Mouse (Mus musculus) cerebellum, adult 2 months (tissue): ENCODE measurements around the gene Vti1b. TPM values are rescaled to one million over a fixed set of nuclear protein-coding genes. Genes with fewer than 3 reads are reported as not detected.

ENCODE experiments used
- DNase-seq, 2 experiments: peaks; one replicate each; pipeline ENCODE4 v3.0.0; 2021
- H3K27ac ChIP-seq: fragments of 200-500 bp; 2 replicates; pipeline ENCODE4 v1.5.1; 2012; ENCODE audit warnings: low read length, control low read depth, inconsistent platforms; ENCODE audit not compliant: insufficient read depth
- H3K27me3 ChIP-seq: fragments of 200-500 bp; 2 replicates; pipeline ENCODE4 v1.6.1; 2012; ENCODE audit warnings: inconsistent platforms, mild to moderate bottlenecking, low read length, moderate library complexity; ENCODE audit not compliant: control insufficient read depth, insufficient read depth
- H3K4me1 ChIP-seq: fragments of 200-500 bp; 2 replicates; pipeline ENCODE4 v1.6.1; 2011; ENCODE audit warnings: low read length; ENCODE audit not compliant: control insufficient read depth, insufficient read depth
- H3K4me3 ChIP-seq: fragments of 200-500 bp; replicated peaks from 2 replicates; pipeline ENCODE3; 2011; ENCODE audit warnings: mild to moderate bottlenecking, low read depth, low read length, control low read depth; ENCODE audit not compliant: insufficient read depth
- CTCF ChIP-seq: fragments of 200-500 bp; IDR thresholded peaks from 2 replicates; pipeline ENCODE4 v1.5.1; 2011; ENCODE audit warnings: low read depth, mild to moderate bottlenecking, control low read depth, low read length, moderate library complexity, borderline replicate concordance; ENCODE audit not compliant: insufficient read depth
- POLR2A ChIP-seq: fragments of 200-500 bp; IDR thresholded peaks from 2 replicates; pipeline ENCODE4 v1.6.1; 2011; ENCODE audit warnings: low read length, control low read depth, borderline replicate concordance; ENCODE audit not compliant: insufficient read depth
- WGBS: fragments of 180-500 bp; shearing (Covaris S2); methylation state at CpG from one replicate; pipeline ENCODE4 v1.1.7; 2018; 5-methylcytosine and 5-hydroxymethylcytosine counted together
- polyA plus RNA-seq: library from polyadenylated mRNA; depleted of rRNA; stranded (reverse); fragments of >200 nt; gene quantifications from 2 replicates; pipeline ENCODE4 v1.2.3, GENCODE M21; 2012

The Vti1b gene
- polyA plus RNA-seq, 1 experiment: 137 TPM

- H3K4me1 ChIP-seq: no peaks in the 10 kb centered on the region
- DNase-seq: no peak
- H3K27ac ChIP-seq: no peak overlapping the region
- no peak overlapping the region for H3K4me3 ChIP-seq
- H3K27me3 ChIP-seq: no peaks in the 10 kb centered on the region
- no peak for TF ChIP-seq CTCF
Observed at GRCm38 (mm10) chr12:79169173-79169572, 3.3 kb downstream of the Vti1b start.

- no peak for DNase-seq
- Histone ChIP-seq H3K27me3 (no peaks in the 10 kb centered on the region), H3K27ac (no peak overlapping the region), H3K4me1 (no peaks in the 10 kb centered on the region), H3K4me3 (no peak overlapping the region)
- 93% methylated on average over 3 of the region's 3 CpGs for WGBS
- TF ChIP-seq POLR2A: no peak
- TF ChIP-seq CTCF: no peak
Observed at GRCm38 (mm10) chr12:79162876-79163275, 9.6 kb downstream of the Vti1b start.

- DNase-seq: no peak
- TF ChIP-seq POLR2A: no peak
- no peak for TF ChIP-seq CTCF
- WGBS: 93% methylated on average over 6 of the region's 6 CpGs
- no peak overlapping the region for H3K27ac ChIP-seq
- H3K4me3 ChIP-seq: no peak overlapping the region
- H3K4me1 ChIP-seq: no peaks in the 10 kb centered on the region
- no peaks in the 10 kb centered on the region for H3K27me3 ChIP-seq
Observed at GRCm38 (mm10) chr12:79149653-79150052, 22.8 kb downstream of the Vti1b start.

GRCm38 (mm10) chr12:79141384-79141783 is 31.1 kb downstream of the Vti1b start:
- H3K27ac ChIP-seq: no peak overlapping the region
- H3K27me3 ChIP-seq: no peaks in the 10 kb centered on the region
- no peak overlapping the region for H3K4me3 ChIP-seq
- H3K4me1 ChIP-seq: no peaks in the 10 kb centered on the region
- TF ChIP-seq CTCF (no peak), POLR2A (no peak)
- DNase-seq: no peak

GRCm38 (mm10) chr12:79140811-79141210 is 31.7 kb downstream of the Vti1b start:
- Histone ChIP-seq H3K4me1 (no peaks in the 10 kb centered on the region), H3K4me3 (no peak overlapping the region), H3K27me3 (no peaks in the 10 kb centered on the region), H3K27ac (no peak overlapping the region)
- 95% methylated on average over 2 of the region's 2 CpGs for WGBS
- TF ChIP-seq POLR2A: no peak
- TF ChIP-seq CTCF: no peak
- DNase-seq: no peak

- Histone ChIP-seq H3K27ac (no peak overlapping the region), H3K27me3 (no peaks in the 10 kb centered on the region), H3K4me1 (no peaks in the 10 kb centered on the region), H3K4me3 (no peak overlapping the region)
- 44% methylated on average over 1 of the region's 1 CpGs for WGBS
- no peak for DNase-seq
- TF ChIP-seq POLR2A: no peak
Observed at GRCm38 (mm10) chr12:79139417-79139816, 33.0 kb downstream of the Vti1b start.

GRCm38 (mm10) chr12:79138999-79139398 is 33.5 kb downstream of the Vti1b start:
- TF ChIP-seq CTCF: no peak
- TF ChIP-seq POLR2A: no peak
- no peak for DNase-seq
- H3K27me3 ChIP-seq: no peaks in the 10 kb centered on the region
- no peak overlapping the region for H3K27ac ChIP-seq
- H3K4me1 ChIP-seq: no peaks in the 10 kb centered on the region
- H3K4me3 ChIP-seq: no peak overlapping the region

GRCm38 (mm10) chr12:79136949-79137348 is 35.5 kb downstream of the Vti1b start:
- no peak for TF ChIP-seq POLR2A
- no peak for TF ChIP-seq CTCF
- 78% methylated on average over 7 of the region's 7 CpGs for WGBS
- Histone ChIP-seq H3K4me1 (no peaks in the 10 kb centered on the region), H3K4me3 (no peak overlapping the region), H3K27ac (no peak overlapping the region), H3K27me3 (no peaks in the 10 kb centered on the region)
- DNase-seq: no peak

GRCm38 (mm10) chr12:79135105-79135504 is 37.4 kb downstream of the Vti1b start:
- no peak for DNase-seq
- Histone ChIP-seq H3K27ac (no peak overlapping the region), H3K4me3 (no peak overlapping the region), H3K4me1 (no peaks in the 10 kb centered on the region), H3K27me3 (no peaks in the 10 kb centered on the region; the same call in 1 of the 2 replicates)
- TF ChIP-seq CTCF (no peak), POLR2A (no peak)
- 57% methylated on average over 4 of the region's 4 CpGs for WGBS
